9 mouse cellular contexts compared by ENCODE assay signal in the genomic region with DNA sequence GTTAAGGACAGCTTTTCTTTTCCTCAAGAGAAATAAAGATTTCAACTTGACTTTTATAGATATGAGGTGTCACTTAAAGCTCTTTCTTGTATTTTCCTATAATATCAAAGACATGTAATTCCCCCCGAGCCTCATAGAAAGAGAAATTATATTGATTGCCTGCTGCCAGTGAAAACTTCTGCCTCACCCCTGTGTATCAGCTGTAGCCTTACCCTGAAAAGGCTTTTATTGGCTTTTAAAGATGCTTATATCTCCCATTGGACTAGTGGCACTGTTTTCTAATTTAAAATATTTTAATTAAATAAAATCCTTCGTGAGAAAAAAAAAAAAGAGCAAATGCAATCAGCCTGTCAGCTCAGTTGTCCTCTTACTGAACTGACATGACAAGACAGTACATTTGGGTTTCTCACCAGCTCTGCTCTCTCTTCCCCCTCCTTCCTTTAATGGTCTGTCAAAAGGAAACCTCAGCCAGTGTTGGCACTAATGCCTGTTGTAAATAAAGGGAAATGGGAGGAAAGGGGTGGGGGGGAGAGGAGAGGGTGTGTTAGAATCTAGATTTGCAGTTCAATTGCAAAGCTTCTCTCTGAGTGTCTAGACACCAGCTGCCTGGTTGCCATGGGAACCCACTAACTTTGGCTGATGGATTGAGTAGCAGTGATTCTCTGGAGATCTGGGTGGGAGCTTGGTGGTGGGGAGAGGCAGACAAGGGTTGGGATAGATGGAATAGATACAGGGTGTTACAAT.
DNase-seq lines count a peak whose midpoint lies in the region; ATAC-seq lines count a peak whose summit lies in the region.
"Had no signal": no experiment of that assay in that cellular context is flagged by ENCODE, and none has a peak within 500 bp of the region (broad histone marks: within the 10 kb centered on the region; RNA-seq: fewer than 3 reads in every experiment).

No protein-coding gene starts in this region.

- no peak overlapping the region for H3K9ac ChIP-seq in embryonic facial prominence, embryonic 11.5 days (replicated peaks; ENCODE audit: low read length)
- H3K9ac ChIP-seq in hindbrain, embryonic 12.5 days: no peak overlapping the region
- H3K9ac ChIP-seq in neural tube, embryonic 13.5 days: no peak overlapping the region
- H3K9ac ChIP-seq: heart, embryonic 13.5 days had no signal

- H3K4me3 ChIP-seq in embryonic facial prominence, embryonic 11.5 days (ENCODE audit: low read depth, low read length): no peak overlapping the region
- no peak overlapping the region for H3K4me3 ChIP-seq in hindbrain, embryonic 12.5 days
- no peak overlapping the region for H3K4me3 ChIP-seq in limb, embryonic 10.5 days
- no peak overlapping the region for H3K4me3 ChIP-seq in neural tube, embryonic 13.5 days
- H3K4me3 ChIP-seq: heart, embryonic 13.5 days had no signal

- peak; percentile 80 for ATAC-seq in embryonic facial prominence, embryonic 11.5 days (replicated peaks; ENCODE audit: insufficient number of reproducible peaks, low FRiP score, low TSS enrichment, low read depth)
- peak; percentile 92 for ATAC-seq in hindbrain, embryonic 12.5 days (ENCODE audit: low FRiP score)
- peak; percentile 94 for ATAC-seq in neural tube, embryonic 13.5 days (ENCODE audit: low read depth)

- no peak overlapping the region for H3K27ac ChIP-seq in embryonic facial prominence, embryonic 11.5 days (replicated peaks; ENCODE audit: low read depth, low read length)
- H3K27ac ChIP-seq in hindbrain, embryonic 12.5 days: peak overlapping the region; percentile 66; the same call in 1 of the 2 replicates
- H3K27ac ChIP-seq in limb, embryonic 10.5 days: no peak overlapping the region
- peak overlapping the region; percentile 82 for H3K27ac ChIP-seq in neural tube, embryonic 13.5 days (replicated peaks)
- H3K27ac ChIP-seq: heart, embryonic 13.5 days had no signal

- H3K36me3 ChIP-seq in embryonic facial prominence, embryonic 11.5 days (replicated peaks; ENCODE audit: control insufficient read depth, insufficient read depth, low read depth, low read length): no peaks in the 10 kb centered on the region
- no peaks in the 10 kb centered on the region for H3K36me3 ChIP-seq in hindbrain, embryonic 12.5 days
- H3K36me3 ChIP-seq in limb, embryonic 10.5 days: no peaks in the 10 kb centered on the region
- H3K36me3 ChIP-seq in neural tube, embryonic 13.5 days: no peaks in the 10 kb centered on the region
- H3K36me3 ChIP-seq: heart, embryonic 13.5 days had no signal

- no peak overlapping the region for H3K4me2 ChIP-seq in embryonic facial prominence, embryonic 11.5 days (ENCODE audit: low read depth, low read length)
- H3K4me2 ChIP-seq in hindbrain, embryonic 12.5 days (replicated peaks): no peak overlapping the region
- H3K4me2 ChIP-seq in neural tube, embryonic 13.5 days: no peak overlapping the region
- H3K4me2 ChIP-seq: heart, embryonic 13.5 days had no signal

- H3K27me3 ChIP-seq in embryonic facial prominence, embryonic 11.5 days (ENCODE audit: control insufficient read depth, insufficient read depth, low read length): no peaks in the 10 kb centered on the region
- no peaks in the 10 kb centered on the region for H3K27me3 ChIP-seq in hindbrain, embryonic 12.5 days
- no peaks in the 10 kb centered on the region for H3K27me3 ChIP-seq in limb, embryonic 10.5 days (ENCODE audit: low read depth, poor library complexity, severe bottlenecking)
- no peaks in the 10 kb centered on the region for H3K27me3 ChIP-seq in neural tube, embryonic 13.5 days
- H3K27me3 ChIP-seq: heart, embryonic 13.5 days had no signal

- 44% methylated on average over 2 of the region's 2 CpGs for WGBS in embryonic facial prominence, embryonic 11.5 days
- 36% methylated on average over 2 of the region's 2 CpGs for WGBS in hindbrain, embryonic 12.5 days
- WGBS in limb, embryonic 10.5 days: 62% methylated on average over 2 of the region's 2 CpGs
- WGBS in neural tube, embryonic 13.5 days: 8% methylated on average over 2 of the region's 2 CpGs

- H3K4me1 ChIP-seq in embryonic facial prominence, embryonic 11.5 days (ENCODE audit: control insufficient read depth, insufficient read depth, low read length): no peaks in the 10 kb centered on the region
- peaks cover 12% of the 10 kb centered on the region for H3K4me1 ChIP-seq in hindbrain, embryonic 12.5 days
- peaks cover 7% of the 10 kb centered on the region for H3K4me1 ChIP-seq in limb, embryonic 10.5 days
- peaks cover 30% of the 10 kb centered on the region for H3K4me1 ChIP-seq in neural tube, embryonic 13.5 days (replicated peaks)
- H3K4me1 ChIP-seq: heart, embryonic 13.5 days had no signal

- DNase-seq in MN1 (ENCODE audit: low spot score): peak; percentile 65
- peak; percentile 68 for DNase-seq in embryonic facial prominence, embryonic 11.5 days (ENCODE audit: low spot score)
- peak; percentile 48 for DNase-seq in limb, embryonic 10.5 days (ENCODE audit: low spot score)
- no peak for DNase-seq in adrenal gland, adult 2 months
- no peak for DNase-seq in testis, postnatal 14 days (ENCODE audit: low spot score)
- no peak for DNase-seq in adrenal gland, adult (ENCODE audit: inconsistent age in 2 of 2, low spot score in 1 of 2)

- no peaks in the 10 kb centered on the region for H3K9me3 ChIP-seq in embryonic facial prominence, embryonic 11.5 days (replicated peaks; ENCODE audit: control insufficient read depth, low read length)
- H3K9me3 ChIP-seq in hindbrain, embryonic 12.5 days (replicated peaks): no peaks in the 10 kb centered on the region
- H3K9me3 ChIP-seq in limb, embryonic 10.5 days (replicated peaks): no peaks in the 10 kb centered on the region
- H3K9me3 ChIP-seq in neural tube, embryonic 13.5 days: no peaks in the 10 kb centered on the region
- H3K9me3 ChIP-seq: heart, embryonic 13.5 days had no signal

Comparison
In these comparisons a context has a peak if more than half of its experiments do, and no peak if none do; other contexts are left out.
1. DNase-seq: peak in MN1 (single experiment), embryonic facial prominence, embryonic 11.5 days (single experiment) and limb, embryonic 10.5 days (single experiment); none in adrenal gland, adult 2 months (single experiment), testis, postnatal 14 days (single experiment) and adrenal gland, adult (0 of 2).
2. H3K27ac ChIP-seq: peak in hindbrain, embryonic 12.5 days (single experiment) and neural tube, embryonic 13.5 days (single experiment); none in embryonic facial prominence, embryonic 11.5 days (single experiment) and limb, embryonic 10.5 days (single experiment).
3. Peak in every context shown above with its lines, with median percentiles within 50 percentile points of each other: ATAC-seq.